Mouse (Mus musculus) spleen, adult 2 months (tissue): ENCODE measurements at regions not wholly inside any gene's neighbourhood (a gene's known extent, or its start where the extent isn't known, plus 50 kb on each side); places are given as distances from the start of the nearest gene placed in this dataset.

Experiments used
- CTCF ChIP-seq: fragments of 200-500 bp; IDR thresholded peaks from 2 replicates; pipeline ENCODE4 v1.5.1; 2011; ENCODE audit warnings: mild to moderate bottlenecking, inconsistent platforms; ENCODE audit not compliant: insufficient read depth, insufficient read length, insufficient replicate concordance; ENCODE audit errors: extremely low read depth
- POLR2A ChIP-seq: fragments of 200-500 bp; IDR thresholded peaks from 2 replicates; pipeline ENCODE4 v1.6.1; 2011; ENCODE audit warnings: low read depth, low read length, inconsistent platforms

DNA sequence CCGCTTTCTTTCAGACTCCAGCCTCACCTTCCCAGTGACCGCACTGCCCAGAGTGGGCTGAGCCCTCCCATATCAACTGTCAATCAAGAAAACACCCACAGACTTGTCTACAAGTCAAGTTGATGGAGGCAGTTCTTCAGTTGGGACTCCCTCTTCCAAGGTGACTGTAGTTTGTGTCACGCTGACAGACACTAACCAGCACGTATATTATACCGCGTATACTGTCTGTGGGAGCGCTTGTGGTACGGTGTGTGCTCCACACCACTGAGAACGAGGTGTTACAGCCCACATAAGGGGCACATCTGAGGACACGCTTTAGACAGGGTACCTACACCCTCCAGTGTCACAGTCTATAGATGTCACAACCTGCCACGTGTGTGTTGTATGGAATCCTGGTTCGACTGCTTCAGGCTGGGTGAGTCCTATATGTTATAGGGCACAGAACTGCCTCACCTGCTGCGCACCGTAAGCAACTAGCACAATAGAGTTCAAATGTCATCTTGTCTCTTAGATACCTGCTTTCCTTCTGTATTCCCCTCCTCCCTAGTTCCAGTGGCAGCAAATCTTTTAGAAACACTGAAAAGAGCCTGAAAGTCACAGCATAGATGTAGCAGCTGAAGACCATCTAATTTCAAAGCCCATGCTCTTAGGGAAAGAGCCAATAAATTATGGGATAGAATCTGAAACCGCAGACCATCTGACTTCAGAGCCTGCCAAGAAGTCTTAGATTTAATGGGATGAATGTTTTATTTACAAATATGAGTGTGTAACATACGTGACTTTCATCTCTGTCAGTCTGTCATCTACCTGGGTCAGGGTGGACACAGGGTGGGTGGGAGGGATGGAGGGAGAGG, 219.8 kb downstream of the Etnk1 start:
- TF ChIP-seq CTCF = no peak
- TF ChIP-seq POLR2A = no peak
